Mouse (Mus musculus): ENCODE results near the gene Zdhhc19.
A peak's percentile ranks its signal among the peaks of the same experiment; 100 is the strongest.

Gene Zdhhc19

DNA sequence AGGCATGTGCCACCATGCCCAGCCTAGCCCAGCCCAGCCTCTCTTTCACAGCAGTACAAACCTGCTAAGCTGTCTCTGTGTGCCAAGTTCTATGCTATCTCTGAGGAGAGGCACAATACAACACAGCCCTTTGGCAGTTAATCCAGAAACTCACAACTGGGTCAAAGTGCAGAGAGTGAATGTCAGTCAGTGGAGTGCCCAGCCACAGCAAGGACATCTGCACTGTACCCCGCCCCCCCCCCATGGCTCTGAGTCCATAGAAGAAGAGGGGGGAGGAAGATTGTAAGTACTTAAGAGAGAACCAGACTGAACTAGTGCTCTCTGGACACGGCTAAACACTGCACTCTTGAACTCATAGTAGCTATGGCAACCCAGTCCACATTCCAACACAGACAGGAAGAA is 55.3 kb downstream of the Zdhhc19 start:
- DNase-seq = peak; percentile 22 to 55

DNA sequence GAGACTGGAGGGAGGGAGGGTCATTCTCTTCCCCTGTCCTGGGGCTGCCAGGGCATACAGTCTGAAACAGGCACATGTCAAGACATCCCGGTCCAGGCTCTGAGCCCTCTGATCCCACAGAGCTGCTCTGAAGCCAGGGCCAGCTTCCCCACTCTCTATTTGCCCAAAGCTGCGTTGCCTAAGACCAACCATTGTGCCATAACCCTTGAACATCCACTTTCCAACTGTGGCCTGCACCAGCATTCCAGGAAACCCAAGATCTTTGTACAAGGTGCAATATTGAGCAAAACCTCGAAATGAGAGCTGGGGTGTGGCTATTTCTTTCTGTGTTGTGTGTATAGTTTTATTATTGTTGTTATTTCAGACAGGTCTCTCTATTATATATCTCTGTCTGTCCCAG is 59.5 kb downstream of the Zdhhc19 start:
- no peak for DNase-seq

DNA sequence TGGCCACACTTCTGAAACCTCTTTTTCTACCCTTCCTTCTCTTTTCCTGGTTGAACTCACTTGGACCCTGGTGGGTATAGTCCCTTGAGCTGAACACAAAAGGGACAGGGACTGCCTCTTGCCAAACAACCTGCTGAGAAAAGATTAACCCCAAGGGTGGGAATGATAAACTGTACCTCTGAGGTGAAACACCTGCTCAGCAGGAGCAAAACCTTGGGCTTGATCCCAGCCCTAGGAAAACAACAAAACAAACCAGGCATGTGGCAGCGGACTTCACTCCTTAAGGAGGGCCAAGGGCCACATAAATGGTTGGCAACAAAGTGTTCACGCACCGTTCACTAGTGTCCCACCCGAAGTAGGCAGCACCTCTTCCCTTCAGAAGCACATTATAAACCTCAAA is 63.4 kb downstream of the Zdhhc19 start:
- DNase-seq = no peak

DNA sequence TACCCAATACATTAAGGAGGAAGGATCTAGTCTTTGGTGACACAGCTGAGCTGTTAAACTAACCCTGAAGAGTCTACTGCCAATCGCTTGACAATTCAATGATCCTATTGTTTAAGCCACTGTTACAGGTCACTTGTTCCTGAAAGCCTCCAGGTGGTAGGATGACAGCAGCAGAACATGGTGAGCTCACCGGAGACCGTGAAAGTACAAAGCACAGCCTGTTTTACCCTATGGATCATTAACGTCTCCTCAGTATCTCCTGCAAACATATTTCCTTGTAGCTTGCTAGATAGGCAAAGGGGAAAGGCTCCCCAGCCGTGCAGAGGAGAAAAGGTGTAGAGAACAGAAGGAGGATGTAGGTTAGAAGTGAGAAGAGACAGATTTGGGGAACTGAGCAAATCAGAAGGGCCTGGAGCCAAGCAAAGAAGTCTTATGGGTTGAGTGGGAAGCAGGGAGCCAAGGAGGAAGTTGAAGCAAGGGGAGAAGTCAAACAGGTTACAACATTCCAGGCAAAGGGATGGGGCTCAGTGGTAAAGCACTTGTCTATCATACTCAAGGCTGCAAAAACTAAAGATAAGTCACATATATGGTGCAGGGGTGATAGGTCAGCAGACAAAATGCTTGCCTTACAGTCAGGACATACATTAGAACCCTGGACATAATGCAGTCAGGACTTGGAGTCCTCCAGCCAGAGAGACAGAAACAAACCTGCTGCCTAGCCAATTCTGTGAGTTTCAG is 67.2 kb downstream of the Zdhhc19 start:
- no peak for DNase-seq

DNA sequence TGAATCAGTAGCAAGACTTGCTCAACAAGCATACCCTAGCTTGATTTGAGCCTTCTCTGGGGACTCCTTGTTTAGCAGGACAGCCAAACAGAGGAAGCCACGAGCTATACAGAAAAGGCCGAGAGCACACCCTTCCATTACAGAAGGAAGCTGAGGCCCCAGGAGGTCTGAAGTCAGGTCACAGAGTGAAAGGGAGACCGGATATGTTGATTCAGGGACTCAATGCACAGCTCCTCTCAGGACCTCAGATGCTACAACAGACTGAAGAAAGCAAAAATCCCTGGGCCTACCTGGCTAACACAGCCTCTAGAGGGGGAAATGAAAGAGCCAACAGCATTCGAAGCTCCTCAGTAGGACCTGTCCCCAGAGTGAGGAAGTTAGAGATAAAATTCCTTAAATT is 71.2 kb downstream of the Zdhhc19 start:
- DNase-seq = no peak

DNA sequence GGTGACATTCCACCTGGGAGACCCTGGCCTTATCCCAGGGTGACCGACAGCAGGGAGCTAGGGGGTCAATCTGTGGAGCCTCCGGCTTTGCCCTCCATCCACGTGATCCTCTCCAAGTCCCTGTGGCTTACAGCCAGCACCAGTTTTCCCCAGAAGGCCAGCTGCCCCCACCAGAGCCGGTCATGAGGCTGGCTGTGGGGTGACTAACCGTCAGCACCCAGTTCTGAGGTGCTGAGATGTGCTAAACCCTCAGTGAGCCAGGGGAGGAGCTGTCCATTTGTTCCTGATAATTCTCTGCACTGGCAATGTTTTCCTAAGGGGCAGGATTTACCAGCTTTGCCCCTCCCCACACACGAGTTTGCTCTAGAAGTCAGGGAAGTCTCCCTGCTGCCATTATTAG is 72.3 kb downstream of the Zdhhc19 start:
- DNase-seq = no peak

DNA sequence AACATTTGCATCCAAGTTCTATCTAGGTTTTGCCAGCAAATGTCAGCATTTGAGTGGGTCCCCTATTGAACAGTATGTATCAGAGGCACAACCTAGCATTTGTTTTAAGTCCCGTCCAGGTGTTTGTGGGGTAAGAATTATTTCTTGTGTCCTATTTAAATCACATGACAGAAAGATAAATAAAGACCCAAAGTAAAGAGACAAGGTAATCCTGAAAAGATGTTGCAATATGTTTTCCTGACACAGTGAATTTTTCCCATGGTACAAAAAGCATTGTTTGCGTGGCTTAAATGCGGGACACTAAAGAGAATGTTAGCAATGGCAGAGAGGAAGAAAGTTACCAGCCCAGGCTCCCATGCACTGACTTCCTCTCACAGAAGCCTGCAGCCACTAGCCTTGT is 74.0 kb downstream of the Zdhhc19 start:
- DNase-seq = no peak

DNA sequence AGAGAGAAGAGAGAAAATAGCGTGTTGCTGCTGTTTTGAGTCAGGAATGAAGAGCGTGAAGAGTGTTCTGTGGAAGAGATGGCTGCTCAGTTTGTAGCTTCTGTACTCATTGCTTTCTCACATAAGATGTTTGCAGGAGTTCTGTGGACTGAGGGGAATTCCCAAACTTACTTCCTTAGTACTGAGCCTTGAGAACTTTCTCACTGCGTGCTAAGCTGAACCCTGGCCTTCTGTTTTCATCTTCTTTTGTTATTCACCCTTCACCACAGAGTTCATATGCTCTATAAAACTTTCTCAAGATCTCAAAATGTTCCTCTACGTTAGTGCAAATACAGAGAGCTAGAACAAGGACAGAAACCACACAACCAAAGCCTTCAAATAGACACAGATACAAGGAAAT is 76.5 kb downstream of the Zdhhc19 start:
- no peak for DNase-seq

DNA sequence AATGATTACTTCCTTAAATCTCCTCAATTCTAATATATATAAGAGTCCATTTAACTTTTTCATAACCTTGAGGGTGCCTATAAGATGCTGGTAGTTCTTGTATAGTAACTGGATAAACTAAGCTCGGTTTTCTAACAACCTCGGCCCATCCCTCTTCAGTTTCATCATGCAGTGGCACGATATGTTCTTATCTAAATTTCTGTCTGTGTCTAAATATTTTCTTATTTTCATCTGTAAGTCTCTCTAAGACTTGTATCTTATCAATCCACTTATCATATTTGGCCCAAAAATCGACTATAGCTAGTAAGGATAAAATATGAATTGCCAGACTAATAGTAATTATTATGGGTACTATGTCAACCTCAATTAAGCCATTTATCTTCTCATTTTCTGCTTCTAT is 90.4 kb downstream of the Zdhhc19 start:
- no peak for DNase-seq

DNA sequence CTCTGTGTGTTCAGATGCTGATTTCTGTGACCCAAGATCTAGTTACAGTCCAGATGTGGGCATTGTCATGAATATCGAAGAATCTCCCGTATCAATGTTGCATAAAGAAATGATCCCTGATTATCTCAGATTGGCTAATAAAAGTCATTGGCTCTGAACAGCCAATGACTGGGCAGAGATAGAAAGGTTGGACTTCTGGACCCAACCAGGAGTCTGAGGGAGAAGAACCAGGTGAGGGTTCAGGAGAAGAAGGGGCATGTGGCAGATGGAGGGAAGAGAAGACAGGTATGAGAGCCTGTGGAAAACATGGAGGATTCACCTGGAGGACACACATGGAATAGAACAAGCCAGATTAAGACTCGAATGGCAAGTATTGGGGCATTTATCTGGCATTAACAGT is 92.5 kb downstream of the Zdhhc19 start:
- DNase-seq = no peak

DNA sequence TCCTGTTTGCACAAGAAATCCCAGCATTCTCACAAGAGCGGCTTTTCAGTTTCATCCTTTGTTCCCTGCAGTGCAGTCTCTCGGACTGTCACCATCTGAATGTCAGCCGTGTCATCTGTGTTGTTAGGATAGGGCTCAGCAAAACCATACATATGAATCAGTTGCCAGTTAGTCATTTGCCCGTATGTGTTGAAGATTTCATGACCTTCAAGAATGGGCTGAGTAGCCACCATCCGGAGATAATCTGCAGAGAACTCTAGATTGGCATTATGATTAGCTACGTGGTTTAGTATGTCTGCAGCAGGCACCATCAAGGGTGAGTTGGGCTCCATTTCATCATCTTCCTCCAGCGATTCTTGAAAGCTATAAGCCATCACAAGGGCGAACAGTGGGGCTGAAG is 95.5 kb downstream of the Zdhhc19 start:
- no peak for DNase-seq

DNA sequence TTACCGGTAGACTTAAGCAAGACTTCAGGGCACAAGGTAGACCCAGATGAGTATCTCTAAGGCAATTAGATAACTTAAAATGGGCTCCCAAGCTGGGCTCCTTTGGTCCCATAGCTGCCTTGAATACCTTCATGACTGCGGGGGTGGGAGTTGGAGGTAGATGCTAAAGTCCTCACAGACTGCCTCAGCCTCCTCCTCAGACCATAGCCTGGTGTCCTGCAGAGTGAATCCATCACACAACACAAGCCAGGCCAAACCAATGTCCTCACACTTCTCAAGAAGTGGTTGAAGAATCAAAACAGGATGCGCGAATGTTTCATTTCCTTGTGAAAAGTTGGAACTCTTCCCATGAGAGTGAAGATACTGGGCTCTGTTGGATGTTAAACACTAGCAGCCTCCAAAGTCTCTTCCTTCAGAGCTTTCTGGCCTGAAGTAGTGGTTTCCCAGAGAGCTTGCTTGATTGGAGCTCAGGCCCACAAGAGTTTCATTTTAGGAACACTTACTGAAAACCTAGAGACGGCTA is 97.3 kb downstream of the Zdhhc19 start:
- no peak for DNase-seq

DNA sequence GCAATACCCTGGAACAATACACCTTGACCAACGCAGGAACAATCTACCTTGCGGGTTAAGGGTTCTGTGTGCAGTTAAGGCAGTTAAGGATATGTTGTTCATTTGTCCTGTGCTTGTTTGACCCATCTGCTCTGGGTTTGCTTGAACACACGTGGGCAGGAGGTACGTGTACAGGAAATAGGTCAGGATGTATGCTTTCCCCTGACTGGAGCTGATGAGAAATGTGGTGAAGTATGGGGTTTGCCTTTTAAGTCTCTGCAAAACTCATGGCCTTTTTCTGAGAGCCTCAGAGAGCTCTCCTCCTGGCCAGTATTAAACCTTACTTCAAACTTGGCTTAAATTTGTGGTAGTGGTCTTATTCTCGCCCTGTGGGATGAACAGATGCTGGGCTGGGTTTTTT is 97.9 kb downstream of the Zdhhc19 start:
- DNase-seq = no peak

DNA sequence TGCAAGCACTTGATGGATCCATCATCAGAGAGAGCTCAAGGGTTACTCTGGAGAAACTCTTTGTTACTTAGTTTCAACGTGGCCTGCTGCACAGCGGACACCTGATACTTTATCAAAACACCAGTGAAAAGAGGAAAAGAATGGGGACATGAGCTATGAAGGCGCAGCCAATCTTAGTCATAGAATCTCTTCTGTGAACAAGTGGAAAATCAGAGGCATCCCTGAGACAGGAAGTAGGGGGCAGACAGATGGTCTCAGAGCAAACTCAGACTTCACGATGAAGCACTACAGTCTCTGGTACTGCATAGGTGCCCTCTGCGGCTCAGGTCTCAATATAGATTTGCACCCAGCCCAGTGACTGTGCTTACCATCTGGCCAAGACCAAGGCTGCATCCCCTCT is 98.6 kb downstream of the Zdhhc19 start:
- no peak for DNase-seq

DNA sequence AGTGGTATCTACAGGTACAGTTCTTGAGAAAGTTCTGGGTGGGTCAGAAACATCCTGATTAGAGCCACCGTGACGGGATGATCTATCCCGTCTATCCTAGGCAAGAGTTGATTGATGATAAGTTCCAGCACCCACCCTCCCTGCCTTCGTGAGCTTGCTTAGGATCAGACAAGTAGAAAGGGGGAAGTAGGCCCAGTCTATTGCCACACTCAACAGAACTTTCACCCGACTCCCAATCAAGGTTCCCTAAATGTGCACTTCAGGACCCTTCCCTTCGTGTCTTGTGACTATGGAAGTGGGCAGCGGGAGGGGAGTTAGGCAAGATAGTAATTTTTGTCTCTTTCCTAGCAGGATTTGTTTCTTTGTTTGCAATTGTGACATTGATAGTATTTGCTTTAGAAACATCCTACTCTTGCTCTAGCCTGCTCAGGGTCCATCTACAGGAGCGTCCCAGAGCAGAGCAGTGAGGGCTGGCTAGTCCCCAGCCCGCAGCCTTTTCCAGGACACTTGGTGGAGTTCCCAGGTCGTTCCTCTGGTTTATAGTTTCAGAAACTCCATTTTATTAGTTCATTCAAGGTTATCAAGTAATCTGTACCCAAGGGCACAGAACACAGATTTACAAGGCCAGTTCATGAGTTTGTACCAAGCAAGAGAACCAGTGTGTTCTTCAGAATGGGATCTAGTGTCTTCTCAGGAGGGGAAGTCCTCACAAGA is 99.2 kb downstream of the Zdhhc19 start:
- no peak for DNase-seq

DNA sequence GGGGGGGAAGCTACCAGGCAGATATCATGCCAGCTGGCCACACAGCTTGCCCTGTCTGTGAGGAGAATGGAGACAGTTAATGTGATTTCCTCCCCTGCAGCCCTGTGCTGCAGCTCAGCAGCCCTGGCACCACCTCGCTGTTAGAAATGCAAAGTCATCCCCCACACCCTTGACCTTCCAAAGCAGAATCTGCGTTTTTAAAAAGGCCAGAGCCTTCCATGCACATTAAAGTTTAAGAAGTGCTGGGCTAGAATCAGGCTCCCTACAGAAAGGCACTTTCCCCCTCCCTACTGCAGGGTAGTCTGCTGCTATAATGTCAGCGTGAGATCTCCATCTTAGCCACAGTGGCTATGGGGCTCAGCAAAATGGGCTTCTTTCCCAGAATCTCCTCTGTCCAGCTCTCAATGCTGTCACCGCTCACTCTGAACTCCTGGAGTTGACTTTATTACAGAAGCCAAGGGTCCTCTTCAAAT is 101.9 kb downstream of the Zdhhc19 start:
- DNase-seq = peak in 1 of 2 experiments; percentile 11

DNA sequence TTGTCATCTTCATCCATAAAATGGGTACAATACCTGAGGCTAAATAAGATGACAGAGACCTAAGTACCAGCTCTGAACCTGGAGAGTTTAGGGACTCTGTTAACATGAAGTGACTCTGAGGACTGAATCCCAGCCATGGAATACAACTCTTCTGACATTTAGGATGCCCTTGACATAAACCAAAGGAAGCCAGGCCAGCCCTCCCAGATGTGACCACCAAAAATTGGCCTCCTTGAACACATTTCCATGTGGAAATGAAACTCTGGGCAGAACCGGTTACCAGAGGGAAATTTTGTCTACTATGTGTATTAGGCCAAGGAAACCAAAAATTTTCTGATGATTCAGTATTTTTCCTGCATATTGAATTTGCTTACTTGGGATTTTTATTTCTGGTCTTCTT is 103.1 kb downstream of the Zdhhc19 start:
- no peak for DNase-seq

DNA sequence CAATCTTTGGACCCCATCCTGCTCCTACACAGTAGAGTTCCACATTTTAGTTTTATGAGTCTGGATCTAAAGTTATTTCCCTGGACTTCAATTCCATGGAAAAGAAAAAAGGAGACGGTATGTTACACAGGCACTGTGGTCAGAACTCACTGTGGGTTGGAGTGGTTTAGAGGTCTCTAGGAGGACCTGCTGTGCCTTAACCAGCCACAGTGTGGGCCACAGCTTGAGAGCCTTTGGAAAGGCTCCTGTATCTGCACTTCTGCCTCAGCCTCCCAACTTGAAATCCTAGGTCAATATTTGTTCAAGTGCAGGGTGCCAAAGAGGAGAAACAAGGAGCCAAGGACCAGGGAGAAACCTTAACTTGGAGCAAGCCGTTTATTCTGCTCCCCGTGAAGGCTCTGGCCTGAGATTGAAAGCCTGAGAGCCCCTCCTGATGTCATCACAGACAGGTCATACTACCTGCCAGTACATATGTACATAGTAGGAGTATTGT is 106.2 kb downstream of the Zdhhc19 start:
- DNase-seq = no peak

DNA sequence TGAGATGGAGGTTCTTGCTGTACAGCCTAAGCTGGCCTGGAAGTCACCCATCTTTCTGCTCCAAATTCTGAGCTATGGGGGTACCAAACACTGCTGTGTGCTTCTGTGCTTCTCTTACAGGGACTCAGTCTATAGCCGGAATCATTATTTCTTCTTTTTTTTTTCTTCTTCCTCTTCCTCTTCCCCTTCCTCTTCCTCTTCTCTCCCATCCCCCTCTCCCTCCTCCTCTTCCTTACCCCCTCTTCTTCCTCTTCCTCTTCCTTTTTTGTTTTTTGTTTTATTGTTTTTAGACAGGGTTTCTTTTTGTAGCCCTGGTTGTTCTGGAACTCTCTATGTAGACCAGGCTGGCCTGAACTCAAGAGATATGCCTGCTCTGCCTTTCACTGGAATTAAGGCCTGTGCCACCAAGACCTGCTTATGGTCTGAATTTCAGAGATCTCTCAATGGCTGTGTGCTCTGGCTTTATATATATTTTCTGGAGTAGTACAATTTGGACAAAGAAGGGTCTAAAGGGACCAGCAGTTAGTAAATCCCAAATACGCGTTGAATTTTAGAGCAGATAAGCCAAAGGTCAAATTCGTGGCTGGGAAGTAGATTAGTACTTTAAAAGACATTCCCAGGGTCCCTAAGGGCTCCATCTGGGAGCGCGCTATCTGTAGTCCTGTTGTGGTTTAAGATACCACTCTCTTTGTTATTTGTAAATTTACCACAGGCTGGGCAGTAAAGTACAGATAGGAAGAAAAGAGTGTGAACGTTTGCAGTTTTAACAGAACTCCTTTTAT is 111.7 kb downstream of the Zdhhc19 start:
- peak in 1 of 2 experiments; percentile 8 for DNase-seq

DNA sequence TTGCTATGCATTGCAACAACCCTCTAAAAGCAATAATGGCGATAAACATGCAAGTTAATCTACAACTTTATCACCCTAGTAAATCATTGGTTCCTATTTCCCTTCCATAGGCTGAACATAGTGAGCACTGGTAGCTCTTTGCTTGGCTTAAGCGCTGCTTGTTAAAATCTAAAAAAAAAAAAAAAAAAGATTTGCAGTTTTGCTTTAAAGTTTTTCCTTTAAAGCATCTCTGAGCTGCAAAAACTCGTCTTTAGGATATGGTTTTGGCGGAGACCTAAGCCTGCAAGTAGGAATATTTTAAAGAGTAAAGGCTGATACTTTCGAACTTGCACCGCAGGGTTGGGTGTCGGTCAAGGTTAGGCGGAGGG is 112.3 kb downstream of the Zdhhc19 start:
- no peak for DNase-seq

DNA sequence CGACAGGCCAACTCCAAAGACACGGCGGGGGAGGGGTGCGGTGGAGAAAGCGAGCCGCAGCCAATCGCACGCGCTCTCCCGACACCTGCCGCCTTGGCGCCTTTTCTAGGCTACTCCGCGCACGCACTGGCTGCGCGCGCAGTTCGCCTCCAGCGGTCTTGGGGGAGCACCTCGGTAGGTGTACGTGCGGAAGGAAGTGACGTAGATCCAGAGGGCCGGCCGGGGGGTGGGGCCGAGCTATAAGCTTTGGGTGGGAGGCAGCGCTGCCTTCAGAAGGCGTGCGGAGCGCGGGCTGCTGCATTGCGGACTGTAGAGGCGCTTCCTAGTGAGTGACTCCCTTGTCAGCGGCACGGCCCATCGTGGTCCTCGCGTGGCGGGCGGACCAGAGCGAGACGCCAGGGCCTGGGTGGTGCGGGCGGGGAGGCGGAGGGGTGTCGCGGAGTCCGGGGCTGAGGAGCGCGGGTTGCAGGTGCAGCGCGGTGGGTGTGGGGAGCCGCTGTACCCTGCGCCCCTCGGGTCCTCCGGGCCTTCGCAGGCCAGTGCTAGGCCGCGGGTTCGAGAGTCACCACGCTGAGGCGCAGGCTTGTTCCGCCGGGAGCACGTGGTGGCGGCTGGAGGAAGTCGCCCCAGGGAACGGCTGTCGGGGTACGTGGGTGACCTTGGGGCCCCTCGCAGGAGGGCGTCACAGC is 112.8 kb downstream of the Zdhhc19 start, which contains the start of gene Tfrc:
Tfrc (plus strand) TSS at position 209 of the 689 bp plus-strand sequence.
- peak; percentile 96 to 98 for DNase-seq

DNA sequence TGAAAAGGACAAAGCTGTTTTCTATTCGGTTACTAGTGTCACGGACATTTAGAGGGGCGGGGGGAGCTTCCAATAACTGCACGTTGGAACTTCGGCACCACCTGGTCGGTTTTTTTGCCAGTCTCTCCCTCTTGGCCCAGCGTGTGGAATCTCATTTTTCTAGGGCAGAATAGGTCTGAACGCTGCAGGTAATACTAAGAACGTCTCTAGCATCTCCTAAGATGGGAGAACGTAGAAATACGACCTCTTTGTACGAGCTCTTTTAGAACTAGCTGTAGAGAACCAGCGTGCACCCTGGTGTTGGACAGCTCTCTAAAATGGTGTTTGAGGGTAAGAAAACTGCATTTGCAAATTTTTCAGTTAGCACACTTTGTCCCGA is 113.3 kb downstream of the Zdhhc19 start:
- no peak for DNase-seq
